Mouse (Mus musculus) forebrain, embryonic 13.5 days (tissue): Measurements from ENCODE around the gene Mboat7. TPM values are rescaled to one million over a fixed set of nuclear protein-coding genes. Genes with fewer than 3 reads are reported as not detected.
"Not testable (repeated sequence)": the region's sequence is repeated elsewhere in the genome, so short reads cannot be mapped to it uniquely, and the experiment has no call there.

Source experiments
- ATAC-seq: fragments of 200-750 bp; cut with Nextera tagmentation; 2 replicates; pipeline ENCODE4 v1.8.0; 2017
- H3K27ac ChIP-seq: fragments of 300-500 bp; sonication (generic); 2 replicates; pipeline ENCODE4 v1.5.1; 2015; ENCODE audit warnings: inconsistent platforms, mild to moderate bottlenecking, moderate library complexity
- H3K27me3 ChIP-seq: fragments of 300-500 bp; sonication (generic); 2 replicates; pipeline ENCODE4 v1.6.1; 2015; ENCODE audit warnings: mild to moderate bottlenecking, inconsistent platforms
- H3K36me3 ChIP-seq: fragments of 300-500 bp; sonication (generic); 2 replicates; pipeline ENCODE4 v1.6.1; 2015; ENCODE audit warnings: mild to moderate bottlenecking, inconsistent platforms; ENCODE audit not compliant: poor library complexity, severe bottlenecking
- H3K4me1 ChIP-seq: fragments of 300-500 bp; sonication (generic); 2 replicates; pipeline ENCODE4 v1.6.1; 2015; ENCODE audit warnings: inconsistent platforms
- H3K4me2 ChIP-seq: fragments of 300-500 bp; sonication (generic); 2 replicates; pipeline ENCODE4 v1.6.1; 2015; ENCODE audit warnings: inconsistent platforms, mild to moderate bottlenecking, moderate library complexity
- H3K4me3 ChIP-seq: fragments of 300-500 bp; sonication (generic); 2 replicates; pipeline ENCODE4 v1.5.1; 2015; ENCODE audit warnings: mild to moderate bottlenecking, inconsistent platforms
- H3K9ac ChIP-seq: fragments of 300-500 bp; sonication (generic); 2 replicates; pipeline ENCODE4 v1.6.1; 2015; ENCODE audit warnings: mild to moderate bottlenecking, inconsistent platforms
- H3K9me3 ChIP-seq: fragments of 300-500 bp; sonication (generic); replicated peaks from 2 replicates; pipeline ENCODE4 v1.6.1; 2016; ENCODE audit warnings: inconsistent platforms
- WGBS: fragments of 180-500 bp; shearing (Covaris S2); methylation state at CpG from one replicate; pipeline ENCODE4 v1.1.7; 2015; 5-methylcytosine and 5-hydroxymethylcytosine counted together
- polyA plus RNA-seq: library from polyadenylated mRNA; unstranded; fragments of >200 nt; fragmentation: Nextera tagmentation; extraction: Ambion mirVana; gene quantifications from 2 replicates; pipeline ENCODE4 v1.2.1, GENCODE M21; 2015

The Mboat7 gene
- 36.2 and 41.6 TPM in 2 replicates for polyA plus RNA-seq

DNA sequence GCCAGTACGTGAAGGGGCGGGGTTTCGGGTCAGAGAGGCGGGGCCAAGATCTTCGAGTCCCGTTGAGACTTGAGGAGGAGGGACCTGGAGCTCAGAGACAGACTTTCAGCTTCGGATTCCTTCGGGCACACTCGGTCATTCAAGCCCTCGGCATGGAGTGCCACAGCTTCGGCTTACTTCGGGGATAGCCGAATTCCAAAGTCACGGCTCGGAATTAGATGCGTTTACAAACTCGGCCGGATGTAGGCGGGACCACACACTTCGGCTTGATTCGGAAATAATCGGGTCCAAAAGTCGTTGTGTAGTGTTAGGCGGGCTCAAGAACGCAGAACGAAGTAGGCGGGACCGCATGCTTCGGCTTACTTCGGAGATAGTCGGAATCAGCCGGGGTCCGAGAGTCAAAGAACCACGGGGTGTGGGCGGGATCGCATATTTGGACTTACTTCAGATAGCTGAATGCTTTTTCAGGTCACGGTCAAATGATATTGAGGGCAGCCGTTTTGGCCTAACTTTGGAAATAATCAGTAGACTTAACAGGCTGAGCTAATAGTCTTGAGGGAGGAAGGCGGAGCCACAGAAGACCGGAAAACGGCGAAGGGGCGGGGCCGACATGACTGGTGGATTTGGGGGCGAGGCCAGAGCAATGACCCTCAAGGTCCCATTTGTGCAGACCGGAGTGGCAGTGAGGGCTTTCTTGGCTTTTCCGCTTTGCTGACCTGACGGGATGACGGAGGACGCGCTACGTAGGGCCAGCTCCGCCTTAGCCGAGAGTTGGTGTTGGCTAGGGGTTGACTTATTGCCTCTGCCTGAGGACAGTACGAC lies at the start of gene Mboat7:
Mboat7 (minus strand) TSS at position 537 of the 822 bp plus-strand sequence.
- Histone ChIP-seq H3K4me1 (peaks cover 26% of the 10 kb centered on the region), H3K9ac (peak within 1 kb of the TSS; percentile 91), H3K27me3 (no peaks in the 10 kb centered on the region), H3K36me3 (peaks cover 22% of the 10 kb centered on the region), H3K4me2 (peak within 1 kb of the TSS; percentile 84), H3K9me3 (no peaks in the 10 kb centered on the region), H3K4me3 (peak within 1 kb of the TSS; percentile 75), H3K27ac (peak within 1 kb of the TSS; percentile 89)
- peak; percentile 93 for ATAC-seq
- 1% methylated on average over 55 of the region's 55 CpGs for WGBS

DNA sequence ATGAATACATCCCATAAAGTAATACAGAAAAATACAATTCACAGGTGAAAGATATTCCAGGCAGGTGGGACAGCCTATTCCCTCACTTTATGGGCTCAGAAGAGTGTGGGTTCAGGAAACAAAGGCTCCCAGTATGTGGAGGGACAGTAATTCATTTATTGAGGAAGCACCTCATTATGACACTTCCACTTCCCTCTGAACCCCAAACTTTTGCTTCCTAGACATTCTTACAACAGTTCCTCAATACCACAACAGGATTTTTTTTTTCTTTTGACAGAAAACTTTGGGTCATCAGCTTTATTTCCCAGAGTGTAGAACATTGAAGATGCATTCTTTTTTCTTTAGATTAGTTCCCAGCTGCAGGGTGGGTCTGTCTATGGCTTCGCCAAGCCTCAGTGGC lies 39.4 kb upstream of the Mboat7 start:
- WGBS = no CpG with 5 or more reads among the region's 1 CpGs
- H3K36me3 ChIP-seq, ATAC-seq: not testable (repeated sequence)

DNA sequence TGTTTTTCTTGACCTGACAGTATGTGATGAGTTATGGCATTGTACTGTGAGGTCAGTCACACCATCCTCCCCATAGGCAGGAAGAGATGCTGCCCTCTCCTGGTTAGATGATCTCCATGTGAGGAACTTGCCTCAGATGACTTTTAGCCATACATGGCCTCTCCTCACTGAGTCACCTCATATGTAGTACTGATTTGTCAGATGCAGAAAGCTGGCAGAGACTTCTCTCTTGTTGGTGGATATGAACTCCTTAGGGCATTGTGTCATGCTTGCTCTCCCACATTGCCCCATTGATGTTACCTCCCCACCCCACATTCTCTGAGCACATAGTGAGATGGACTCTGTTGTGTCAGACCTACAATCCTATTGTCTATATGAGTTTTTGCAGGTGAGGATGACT lies 32.1 kb upstream of the Mboat7 start:
- ATAC-seq, H3K36me3 ChIP-seq, H3K4me1 ChIP-seq, H3K27ac ChIP-seq, H3K9ac ChIP-seq, H3K27me3 ChIP-seq, H3K9me3 ChIP-seq, H3K4me2 ChIP-seq, H3K4me3 ChIP-seq: not testable (repeated sequence)

More for the DNA sequence above, 39.4 kb upstream of the Mboat7 start:
- H3K4me3 ChIP-seq, H3K9ac ChIP-seq, H3K9me3 ChIP-seq, H3K27ac ChIP-seq, H3K4me1 ChIP-seq, H3K27me3 ChIP-seq, H3K4me2 ChIP-seq: not testable (repeated sequence)

DNA sequence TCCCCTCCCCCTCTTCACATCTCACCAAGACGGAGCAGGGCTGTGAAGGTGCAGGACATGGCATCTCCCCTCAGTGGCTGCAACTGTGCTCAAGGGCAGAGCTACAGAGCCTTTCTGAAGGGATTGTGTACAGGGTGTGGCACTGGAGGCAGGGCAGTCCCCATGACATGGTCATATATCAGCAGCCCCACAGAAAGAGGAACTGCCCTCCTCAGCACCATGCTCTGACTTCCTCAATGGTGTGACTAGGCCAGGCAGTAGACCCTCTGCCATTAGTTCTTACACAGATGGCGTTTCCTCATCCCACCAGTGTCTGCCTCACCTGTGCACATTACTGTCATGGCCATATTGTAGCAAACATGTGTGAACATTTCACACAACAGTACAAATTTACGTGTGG lies 26.9 kb upstream of the Mboat7 start, which contains the start of gene Pirb:
Pirb (minus strand) TSS at position 124 of the 400 bp plus-strand sequence.
- H3K4me3 ChIP-seq, H3K4me1 ChIP-seq, H3K9me3 ChIP-seq, H3K27ac ChIP-seq, ATAC-seq, H3K27me3 ChIP-seq, H3K4me2 ChIP-seq, H3K9ac ChIP-seq, H3K36me3 ChIP-seq: not testable (repeated sequence)
- 82% methylated on average over 1 of the region's 3 CpGs for WGBS

DNA sequence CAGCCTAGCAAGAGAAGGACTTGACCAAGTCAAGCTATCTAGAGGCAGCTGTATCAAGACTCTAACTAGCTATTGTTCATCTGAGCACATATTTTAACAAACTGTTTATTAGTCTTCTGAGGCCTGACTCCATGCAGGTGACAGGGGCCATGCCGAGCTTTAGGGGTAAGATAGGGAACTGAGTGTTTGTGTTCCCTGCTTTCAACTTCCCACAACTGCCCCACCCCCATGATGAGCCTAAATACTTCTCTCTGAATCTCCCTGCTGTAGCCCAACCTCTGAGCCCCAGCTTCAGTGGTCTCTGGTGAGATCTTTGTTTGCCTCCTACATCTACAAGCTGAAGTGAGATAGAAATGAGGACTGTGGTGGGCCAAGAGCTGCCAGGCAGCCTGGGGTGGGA lies 21.9 kb upstream of the Mboat7 start:
- no peak for ATAC-seq
- no peaks in the 10 kb centered on the region for H3K36me3 ChIP-seq
- H3K4me3 ChIP-seq = no peak overlapping the region
- 61% methylated on average over 1 of the region's 1 CpGs for WGBS
- no peak overlapping the region for H3K9ac ChIP-seq
- no peak overlapping the region for H3K4me2 ChIP-seq
- no peaks in the 10 kb centered on the region for H3K4me1 ChIP-seq
- H3K9me3 ChIP-seq = no peaks in the 10 kb centered on the region
- H3K27ac ChIP-seq = no peak overlapping the region
- H3K27me3 ChIP-seq = no peaks in the 10 kb centered on the region

DNA sequence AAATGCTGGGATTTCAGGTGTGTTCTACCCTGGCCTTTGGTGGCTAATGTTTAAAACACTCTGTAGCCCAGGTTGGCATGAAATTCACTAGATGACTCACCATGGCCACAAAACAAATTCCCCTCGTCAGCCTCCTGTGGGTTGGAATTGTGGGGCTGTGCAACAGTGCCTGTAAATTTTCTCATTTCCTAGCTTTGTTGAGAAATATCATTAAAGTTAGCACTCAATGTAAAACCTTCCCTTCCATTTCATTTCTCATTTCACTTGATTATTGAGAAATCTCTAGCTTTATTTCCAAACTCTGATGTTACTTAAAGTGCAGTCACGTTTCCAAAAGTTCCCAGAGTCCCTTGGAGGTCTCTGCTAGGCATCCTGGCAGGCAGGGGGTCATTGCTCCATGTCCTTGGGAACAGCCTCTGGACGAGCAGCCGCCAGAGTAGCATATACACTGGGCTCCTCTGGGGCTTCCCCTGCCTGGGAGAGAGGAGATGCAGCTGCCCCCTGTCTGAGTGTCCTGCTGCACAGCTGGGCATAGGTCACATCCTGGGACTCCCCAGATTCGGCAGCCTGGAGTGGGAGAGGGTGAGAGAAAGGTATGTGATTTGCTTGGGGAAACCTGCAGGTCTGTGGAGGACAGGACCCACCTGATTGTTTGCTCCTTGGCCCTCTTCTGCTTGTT lies 19.1 kb upstream of the Mboat7 start:
- Histone ChIP-seq H3K4me1 (no peaks in the 10 kb centered on the region), H3K4me2 (no peak overlapping the region), H3K9me3 (no peaks in the 10 kb centered on the region), H3K9ac (no peak overlapping the region), H3K4me3 (no peak overlapping the region), H3K27ac (no peak overlapping the region), H3K27me3 (no peaks in the 10 kb centered on the region), H3K36me3 (peaks cover 8% of the 10 kb centered on the region)
- WGBS = 49% methylated on average over 5 of the region's 5 CpGs
- no peak for ATAC-seq

DNA sequence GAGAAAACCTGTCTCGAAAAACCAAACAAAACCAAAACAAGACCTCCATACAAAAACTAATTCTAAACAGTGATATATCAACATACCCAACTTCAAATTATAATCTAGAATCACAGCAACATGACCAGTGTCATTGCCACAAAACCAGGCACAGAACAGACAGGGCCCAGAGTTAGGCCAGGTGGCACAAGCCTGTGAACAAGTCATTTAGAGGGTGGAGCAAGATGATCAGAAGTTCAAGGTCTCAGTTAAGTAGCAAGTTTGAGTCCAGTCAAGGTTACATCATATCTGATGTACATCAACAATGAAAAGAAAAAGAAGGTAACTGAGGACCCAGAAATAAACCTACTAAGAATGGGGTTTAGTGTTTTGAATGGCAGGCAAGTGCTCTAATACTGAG lies 15.7 kb upstream of the Mboat7 start:
- no peaks in the 10 kb centered on the region for H3K9me3 ChIP-seq
- peaks cover 22% of the 10 kb centered on the region for H3K4me1 ChIP-seq
- H3K27me3 ChIP-seq = no peaks in the 10 kb centered on the region
- ATAC-seq = no peak
- H3K4me3 ChIP-seq = no peak overlapping the region
- no peak overlapping the region for H3K4me2 ChIP-seq
- peaks cover 29% of the 10 kb centered on the region for H3K36me3 ChIP-seq
- no peak overlapping the region for H3K27ac ChIP-seq
- WGBS = 87% methylated on average over 1 of the region's 1 CpGs
- no peak overlapping the region for H3K9ac ChIP-seq

DNA sequence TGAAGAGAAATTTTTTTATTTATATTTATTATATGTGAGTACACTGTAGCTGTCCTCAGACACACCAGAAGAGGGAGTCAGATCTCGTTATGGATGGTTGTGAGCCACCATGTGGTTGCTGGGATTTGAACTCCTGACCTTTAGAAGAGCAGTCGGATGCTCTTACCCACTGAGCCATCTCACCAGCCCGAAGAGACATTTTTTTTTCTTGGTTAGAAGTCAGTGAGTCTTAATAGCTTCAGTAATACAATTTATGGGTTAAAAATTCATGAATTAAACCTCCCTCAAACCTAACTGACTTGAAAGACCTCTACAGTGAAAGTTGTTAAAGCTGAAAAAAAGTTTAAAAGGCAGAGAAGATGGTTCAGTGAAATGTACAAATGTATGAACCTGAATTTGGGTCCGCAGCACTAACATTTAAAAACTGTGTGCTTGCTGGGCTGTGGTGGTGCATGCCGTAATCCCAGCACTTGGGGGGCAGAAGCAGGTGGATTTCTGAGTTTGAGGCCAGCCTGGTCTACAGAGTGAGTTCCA lies 15.2 kb upstream of the Mboat7 start:
- WGBS = 43% methylated on average over 5 of the region's 5 CpGs
- H3K9ac ChIP-seq = not testable (repeated sequence)

DNA sequence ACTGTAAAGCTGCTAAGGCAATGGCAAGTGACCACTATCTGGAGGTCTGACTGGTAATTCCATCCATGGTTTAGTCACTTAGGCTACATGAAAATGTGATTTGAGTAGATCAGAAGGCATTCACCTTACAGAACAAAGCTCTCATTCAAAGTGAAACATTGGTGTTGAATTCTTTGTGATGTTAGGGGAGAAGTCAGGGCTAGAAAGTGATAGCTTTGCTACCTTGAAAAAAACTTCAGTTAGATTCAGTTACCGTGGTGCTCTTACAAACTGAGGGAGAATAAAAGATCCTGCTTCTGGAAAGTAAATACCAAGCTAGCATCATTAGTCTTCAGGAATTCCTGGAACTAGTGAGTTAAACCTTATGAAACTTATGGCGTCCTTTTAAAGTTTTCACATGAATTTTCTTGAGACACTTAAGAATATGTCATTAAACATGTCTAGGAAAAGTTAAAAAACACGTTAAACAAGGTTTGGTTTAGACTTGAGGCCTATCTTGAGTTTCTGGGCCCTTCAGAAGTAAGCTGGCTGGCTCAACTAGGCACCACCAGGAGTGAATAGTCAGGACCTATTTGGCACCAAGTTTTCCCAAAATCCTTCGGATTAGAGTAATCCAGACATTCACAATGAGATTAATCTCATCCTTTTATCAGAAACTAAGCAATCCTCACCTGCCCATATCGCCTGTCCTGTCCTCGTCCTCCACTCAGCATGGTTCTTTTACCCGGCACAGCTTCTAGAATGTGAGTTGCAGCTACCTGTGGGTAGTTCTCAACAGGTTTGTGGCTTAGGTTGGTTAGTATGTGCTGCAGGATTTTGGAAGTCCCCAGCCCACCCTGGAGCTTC lies 14.5 kb upstream of the Mboat7 start:
- no peak for ATAC-seq
- WGBS = 23% methylated on average over 7 of the region's 7 CpGs

More for the DNA sequence above, 15.2 kb upstream of the Mboat7 start:
- peaks cover 29% of the 10 kb centered on the region for H3K36me3 ChIP-seq
- H3K27me3 ChIP-seq, ATAC-seq, H3K4me3 ChIP-seq, H3K4me2 ChIP-seq, H3K27ac ChIP-seq, H3K9me3 ChIP-seq: not testable (repeated sequence)
- H3K4me1 ChIP-seq = peaks cover 22% of the 10 kb centered on the region

DNA sequence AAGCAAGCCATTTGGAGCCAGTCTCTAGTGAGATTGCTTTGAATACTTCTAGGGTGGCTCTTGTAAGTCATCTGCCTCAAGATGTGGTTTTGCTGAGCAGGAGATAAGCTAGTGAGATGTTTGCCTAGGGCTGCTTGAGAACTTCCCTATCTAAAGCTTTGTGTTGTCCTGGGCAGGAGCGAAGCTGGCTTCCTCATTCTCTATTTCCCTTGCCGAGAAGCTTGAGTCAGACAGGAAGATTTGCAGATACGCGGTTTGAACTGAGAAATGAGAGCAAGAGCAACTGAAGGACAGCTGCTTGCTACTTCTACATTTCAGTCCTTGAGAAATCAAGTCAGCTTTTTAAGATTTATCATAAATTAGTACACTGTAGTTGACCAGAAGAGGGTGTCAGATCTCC lies 13.7 kb upstream of the Mboat7 start:
- WGBS = 73% methylated on average over 4 of the region's 4 CpGs
- peaks cover 22% of the 10 kb centered on the region for H3K4me1 ChIP-seq
- peak overlapping the region; percentile 96 for H3K4me2 ChIP-seq

More for the DNA sequence above, 14.5 kb upstream of the Mboat7 start:
- Histone ChIP-seq H3K9me3 (no peaks in the 10 kb centered on the region), H3K9ac (no peak overlapping the region), H3K36me3 (peaks cover 29% of the 10 kb centered on the region), H3K27ac (no peak overlapping the region), H3K27me3 (no peaks in the 10 kb centered on the region), H3K4me3 (no peak overlapping the region), H3K4me1 (peaks cover 22% of the 10 kb centered on the region), H3K4me2 (no peak overlapping the region)

DNA sequence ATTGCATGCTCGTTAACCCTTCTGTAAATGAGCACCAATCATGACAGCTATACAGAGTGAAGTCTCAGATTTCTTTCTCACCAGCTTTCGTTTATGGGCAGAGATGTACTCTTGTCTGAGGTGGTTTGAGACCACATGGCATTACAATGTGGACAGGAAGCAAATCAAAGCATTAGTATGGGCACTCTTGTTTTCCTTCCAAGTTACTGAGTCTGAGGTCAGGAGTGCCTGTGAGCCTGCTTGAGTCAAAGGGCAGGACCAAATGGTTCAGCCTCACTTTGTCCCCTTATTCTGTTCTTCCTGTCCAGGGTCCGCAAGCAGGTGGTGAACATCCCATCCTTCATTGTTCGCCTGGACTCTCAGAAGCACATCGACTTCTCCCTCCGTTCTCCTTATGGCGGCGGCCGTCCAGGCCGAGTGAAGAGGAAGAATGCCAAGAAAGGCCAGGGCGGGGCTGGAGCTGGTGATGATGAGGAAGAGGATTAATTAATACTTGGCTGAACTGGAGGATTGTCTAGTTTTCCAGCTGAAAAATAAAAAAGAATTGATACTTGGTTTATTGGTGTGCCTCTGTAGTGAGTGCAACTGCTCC lies 13.1 kb upstream of the Mboat7 start:
- Histone ChIP-seq H3K9ac (peak overlapping the region; percentile 91), H3K27me3 (no peaks in the 10 kb centered on the region), H3K4me1 (peaks cover 22% of the 10 kb centered on the region), H3K9me3 (no peaks in the 10 kb centered on the region), H3K36me3 (peaks cover 31% of the 10 kb centered on the region), H3K4me2 (peak overlapping the region; percentile 96), H3K27ac (no peak overlapping the region; the same call in 1 of the 2 replicates), H3K4me3 (peak overlapping the region; percentile 87)
- WGBS = 45% methylated on average over 11 of the region's 11 CpGs
- no peak for ATAC-seq

More for the DNA sequence above, 13.7 kb upstream of the Mboat7 start:
- no peaks in the 10 kb centered on the region for H3K27me3 ChIP-seq
- no peak overlapping the region for H3K27ac ChIP-seq
- no peak for ATAC-seq
- H3K4me3 ChIP-seq = peak overlapping the region; percentile 87; the same call in 1 of the 2 replicates
- H3K9ac ChIP-seq = no peak overlapping the region; the same call in 1 of the 2 replicates
- no peaks in the 10 kb centered on the region for H3K9me3 ChIP-seq
- H3K36me3 ChIP-seq = peaks cover 29% of the 10 kb centered on the region
